ENCODE assay signal across 27 mouse cellular contexts in the genomic region with DNA sequence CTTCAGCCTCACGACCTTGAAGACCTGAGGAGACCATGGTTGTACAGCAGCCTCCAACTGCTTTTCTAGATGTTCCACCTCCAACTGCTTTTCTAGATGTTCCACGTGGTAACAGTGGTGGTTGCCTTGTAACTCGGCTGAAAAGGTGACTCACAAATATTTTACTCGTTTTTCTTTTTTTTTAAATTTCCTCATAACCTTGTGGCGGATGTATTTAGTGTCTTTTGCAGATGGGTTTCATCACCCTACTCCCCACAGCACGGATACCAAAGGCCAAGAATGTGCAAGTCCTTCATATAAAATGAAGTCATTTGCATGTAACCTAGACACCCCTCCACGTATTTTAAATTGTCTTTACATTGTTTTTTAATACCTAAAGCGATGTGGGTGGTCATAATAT. TPM values are rescaled to one million over a fixed set of nuclear protein-coding genes. Genes with fewer than 3 reads are reported as not detected.
DNase-seq lines count a peak whose midpoint lies in the region; ATAC-seq and TF ChIP-seq lines count a peak whose summit lies in the region.
"Had no signal": no experiment of that assay in that cellular context is flagged by ENCODE, and none has a peak within 500 bp of the region (broad histone marks: within the 10 kb centered on the region; RNA-seq: fewer than 3 reads in every experiment).

No protein-coding gene starts in this region.

- H3K4me3 ChIP-seq in testis, adult 2 months (ENCODE audit: control insufficient read depth, low read depth, low read length), result peak overlapping the region; percentile 52
- H3K4me3 ChIP-seq in limb, embryonic 10.5 days, result no peak overlapping the region
- H3K4me3 ChIP-seq: gastrocnemius, adult 2 months; heart, embryonic 10.5 days; heart, embryonic 13.5 days had no signal

- H3K27me3 ChIP-seq in testis, adult 2 months (ENCODE audit: control insufficient read depth, insufficient read depth, low read length), result no peaks in the 10 kb centered on the region
- H3K27me3 ChIP-seq in limb, embryonic 10.5 days (ENCODE audit: low read depth, poor library complexity, severe bottlenecking), result no peaks in the 10 kb centered on the region
- H3K27me3 ChIP-seq: CH12.LX; heart, embryonic 13.5 days had no signal

- no peak for TF ChIP-seq POLR2A in testis, adult 2 months (IDR thresholded peaks at IDR 0.05; ENCODE audit: control insufficient read depth, low read depth, low read length)

- H3K4me1 ChIP-seq in testis, adult 2 months (ENCODE audit: control insufficient read depth, insufficient read depth, low read length), result peaks cover 9% of the 10 kb centered on the region
- H3K4me1 ChIP-seq in limb, embryonic 10.5 days, result peaks cover 17% of the 10 kb centered on the region

- no peak overlapping the region for H3K27ac ChIP-seq in testis, adult 2 months (ENCODE audit: control insufficient read depth, insufficient read depth, low read depth, low read length)
- no peak overlapping the region for H3K27ac ChIP-seq in limb, embryonic 10.5 days
- H3K27ac ChIP-seq: gastrocnemius, adult 2 months; heart, embryonic 10.5 days; heart, embryonic 13.5 days; hindbrain, embryonic 14.5 days; hindbrain, postnatal 0 days had no signal

- TF ChIP-seq CTCF in testis, adult 2 months (IDR thresholded peaks at IDR 0.05; ENCODE audit: control insufficient read depth, insufficient read depth, insufficient replicate concordance, low read depth, low read length), result no peak

- peak; percentile 40 for ATAC-seq in megakaryocyte progenitor cell, adult 5-6 weeks (replicated peaks; ENCODE audit: poor library complexity)
- ATAC-seq: forebrain, embryonic 14.5 days; forebrain, postnatal 0 days; hindbrain, postnatal 0 days; inflammation-experienced regulatory T-cells, adult 6 months had no signal

- H3K9me3 ChIP-seq in limb, embryonic 10.5 days (replicated peaks), result no peaks in the 10 kb centered on the region
- H3K9me3 ChIP-seq: G1E; heart, embryonic 10.5 days; heart, embryonic 13.5 days had no signal

- DNase-seq in testis, postnatal 10 days (ENCODE audit: low spot score), result no peak
- DNase-seq in NIH3T3 (ENCODE audit: low read depth) (peak; percentile 59), liver (no peak)
- no peak for DNase-seq in urinary bladder, adult 2 months (ENCODE audit: low spot score)
- DNase-seq in limb, embryonic 10.5 days (ENCODE audit: low spot score), result no peak
- DNase-seq: adrenal gland, adult 2 months; adrenal gland, postnatal 14 days; cerebellum, adult 11 months; cerebellum, adult 2 months; cerebellum, adult 9-11 months; forebrain, postnatal 0 days; gastrocnemius, adult 2 months; gastrocnemius, postnatal 14 days; heart, adult 18-20 months; heart, postnatal 14 days; heart, postnatal 4 days had no signal

- WGBS in limb, embryonic 10.5 days, result 89% methylated on average over 8 of the region's 8 CpGs

- H3K36me3 ChIP-seq in testis, adult 2 months (ENCODE audit: control insufficient read depth, insufficient read depth, low read length), result no peaks in the 10 kb centered on the region
- no peaks in the 10 kb centered on the region for H3K36me3 ChIP-seq in limb, embryonic 10.5 days
- H3K36me3 ChIP-seq: G1E; heart, embryonic 10.5 days; heart, embryonic 13.5 days had no signal

RNA-seq across cellular contexts. Expression of a gene that starts 41.3 kb away (rescaled TPM):
- 19.2 and 22.9 TPM in 2 replicates for polyA plus RNA-seq in testis, adult 2 months (2012; rRNA removed)
- total RNA-seq in megakaryocyte progenitor cell, adult 5-6 weeks (2015), result 28.2 and 30.8 TPM in 2 replicates
- 24.7 and 29.2 TPM in 2 replicates for total RNA-seq in megakaryocyte progenitor cell, adult 5-6 weeks (2017)
- 63.4 and 64.4 TPM in 2 replicates for polyA plus RNA-seq in urinary bladder, adult 2 months (2012; rRNA removed)
- 92.2 and 111 TPM in 2 replicates for polyA plus RNA-seq in limb, embryonic 10.5 days (2016; fragmentation: Nextera tagmentation; extraction: Ambion mirVana)

RNA-seq across cellular contexts. Expression of a gene that starts 41.3 kb away (rescaled TPM):
- polyA plus RNA-seq in testis, adult 2 months (2012; rRNA removed), result not detected in 2 replicates
- not detected in 2 replicates for total RNA-seq in megakaryocyte progenitor cell, adult 5-6 weeks (2015)
- not detected in 2 replicates for total RNA-seq in megakaryocyte progenitor cell, adult 5-6 weeks (2017)
- polyA plus RNA-seq in urinary bladder, adult 2 months (2012; rRNA removed), result 0.07 TPM in 1 of 2 replicates, not detected in the other
- 0.30 TPM in 1 of 2 replicates, not detected in the other for polyA plus RNA-seq in limb, embryonic 10.5 days (2016; fragmentation: Nextera tagmentation; extraction: Ambion mirVana)
- total RNA-seq: adrenal gland, adult 2 months; adrenal gland, postnatal 14 days; CH12.LX; forebrain, postnatal 0 days; G1E; gastrocnemius, adult 2 months; gastrocnemius, postnatal 14 days; heart, adult 18-20 months; heart, postnatal 14 days; heart, postnatal 4 days; hindbrain, postnatal 0 days had no signal
- polyA plus RNA-seq: heart, embryonic 10.5 days; heart, embryonic 16.5 days; inflammation-experienced regulatory T-cells, adult 6 months had no signal

RNA-seq across cellular contexts. Expression of a gene that starts 41.3 kb away (rescaled TPM):
- 2.1 and 3.9 TPM in 2 replicates for polyA plus RNA-seq in testis, adult 2 months (2012; rRNA removed)
- total RNA-seq in megakaryocyte progenitor cell, adult 5-6 weeks (2015), result 2.9 and 3.0 TPM in 2 replicates
- total RNA-seq in megakaryocyte progenitor cell, adult 5-6 weeks (2017), result 3.1 and 4.7 TPM in 2 replicates
- polyA plus RNA-seq in urinary bladder, adult 2 months (2012; rRNA removed), result 2.0 and 2.2 TPM in 2 replicates
- 8.0 and 9.3 TPM in 2 replicates for polyA plus RNA-seq in limb, embryonic 10.5 days (2016; fragmentation: Nextera tagmentation; extraction: Ambion mirVana)
